Mouse (Mus musculus): ENCODE measurements at regions not wholly inside any gene's neighbourhood (a gene's known extent, or its start where the extent isn't known, plus 50 kb on each side); places are given as distances from the start of the nearest gene placed in this dataset.

- Histone ChIP-seq H3K9me3 (replicated peaks; ENCODE audit: insufficient read depth, low read length) (no peaks in the 10 kb centered on the region), H3K27me3 (ENCODE audit: control insufficient read depth in 1 of 2, insufficient read depth in 2 of 2, low read length in 2 of 2) (no peaks in the 10 kb centered on the region), H3K27ac (ENCODE audit: control insufficient read depth, low read depth, low read length) (no peak overlapping the region), H3K4me1 (ENCODE audit: control insufficient read depth in 1 of 2, insufficient read depth in 2 of 2, low read length in 2 of 2) (no peaks in the 10 kb centered on the region), H3K4me3 (ENCODE audit: control insufficient read depth in 1 of 2, insufficient read depth in 1 of 2, low read depth in 2 of 2, low read length in 2 of 2) (no peak overlapping the region), H3K9ac (ENCODE audit: control insufficient read depth, low read depth, low read length, poor library complexity, severe bottlenecking) (no peak overlapping the region), H3K36me3 (ENCODE audit: control insufficient read depth in 1 of 2, insufficient read depth in 2 of 2, low read length in 2 of 2) (no peaks in the 10 kb centered on the region), H3K79me2 (ENCODE audit: control insufficient read depth, insufficient read depth, low read length, poor library complexity) (no peaks in the 10 kb centered on the region)
- DNase-seq (ENCODE audit: low read depth, low spot score), result no peak
- TF ChIP-seq USF2 (IDR thresholded peaks at IDR 0.05; ENCODE audit: borderline replicate concordance in 1 of 2, insufficient read depth in 1 of 2, low read depth in 1 of 2, low read length in 2 of 2), result no peak
- TF ChIP-seq TCF12 (IDR thresholded peaks at IDR 0.05; ENCODE audit: low read depth, low read length), result no peak
- no peak for TF ChIP-seq MYC (IDR thresholded peaks at IDR 0.05; ENCODE audit: low read depth, low read length)
- TF ChIP-seq ZKSCAN1 (IDR thresholded peaks at IDR 0.05; ENCODE audit: low read depth, low read length), result no peak
- no peak for TF ChIP-seq UBTF (IDR thresholded peaks at IDR 0.05; ENCODE audit: borderline replicate concordance, insufficient read depth, low read depth, low read length)
- no peak for TF ChIP-seq MYB (IDR thresholded peaks at IDR 0.05; ENCODE audit: low read depth, low read length)
- TF ChIP-seq POLR2A (IDR thresholded peaks at IDR 0.05; ENCODE audit: control insufficient read depth in 1 of 2, insufficient read depth in 1 of 2, low read depth in 1 of 2, low read length in 2 of 2, poor library complexity in 1 of 2), result no peak
- no peak for TF ChIP-seq KAT2A (conservative IDR thresholded peaks at IDR 0.05; ENCODE audit: low read depth, low read length)
- TF ChIP-seq RCOR1 (IDR thresholded peaks at IDR 0.05; ENCODE audit: low read depth, low read length), result no peak
- TF ChIP-seq CTCF (IDR thresholded peaks at IDR 0.05 in 2 of 3, conservative IDR thresholded peaks at IDR 0.05 in 1 of 3; ENCODE audit: control insufficient read depth in 1 of 3, insufficient read depth in 1 of 3, low read depth in 2 of 3, low read length in 3 of 3, poor library complexity in 1 of 3, severe bottlenecking in 1 of 3), result no peak
- TF ChIP-seq MAFK (IDR thresholded peaks at IDR 0.05; ENCODE audit: borderline replicate concordance, low read depth, low read length), result no peak
- no peak for TF ChIP-seq TAL1 (IDR thresholded peaks at IDR 0.05; ENCODE audit: low read length)
- no peak for TF ChIP-seq ZMIZ1 (IDR thresholded peaks at IDR 0.05; ENCODE audit: low read depth, low read length)
- TF ChIP-seq JUND (IDR thresholded peaks at IDR 0.05; ENCODE audit: low read depth, low read length), result no peak
- no peak for TF ChIP-seq E2F4 (IDR thresholded peaks at IDR 0.05; ENCODE audit: borderline replicate concordance, low read depth, low read length)
- TF ChIP-seq USF1 (IDR thresholded peaks at IDR 0.05; ENCODE audit: low read depth, low read length), result no peak
- no peak for TF ChIP-seq GABPA (IDR thresholded peaks at IDR 0.05; ENCODE audit: low read depth, low read length)
- TF ChIP-seq MAX (IDR thresholded peaks at IDR 0.05; ENCODE audit: low read length), result no peak
- no peak for TF ChIP-seq NRF1 (IDR thresholded peaks at IDR 0.05; ENCODE audit: insufficient read depth, low read depth, low read length, poor library complexity, severe bottlenecking)
- TF ChIP-seq POLR2AphosphoS5 (IDR thresholded peaks at IDR 0.05; ENCODE audit: borderline replicate concordance, low read depth, low read length), result no peak
Observed at GRCm38 (mm10) chr1:42395651-42396260, 299.8 kb upstream of the Pou3f3 start.

Measured in MEL (cell line).